Mouse (Mus musculus) adipocyte (in vitro differentiated cells): ENCODE results near the gene Gm4303.
"Not testable (repeated sequence)": the region's sequence is repeated elsewhere in the genome, so short reads cannot be mapped to it uniquely, and the experiment has no call there.

Source experiments
- DNase-seq: peaks from one replicate; pipeline ENCODE4 v3.0.0-alpha.2; 2016; ENCODE audit warnings: low spot score

Gm4303 gene

GRCm38 (mm10) chr10:100345672-100346071, at the start of gene Gm4303:
Gene Gm4303 (plus strand): TSS chr10:100345972.
- DNase-seq, result not testable (repeated sequence)

- no peak for DNase-seq
Observed at GRCm38 (mm10) chr10:100296105-100296504, 49.7 kb upstream of the Gm4303 start.

GRCm38 (mm10) chr10:100300106-100300505, 45.7 kb upstream of the Gm4303 start:
- DNase-seq, result not testable (repeated sequence)

- DNase-seq, result not testable (repeated sequence)
Observed at GRCm38 (mm10) chr10:100335376-100335775, 10.4 kb upstream of the Gm4303 start, which contains the start of gene Gm4301. Gene Gm4301 (plus strand): TSS chr10:100335676.

GRCm38 (mm10) chr10:100340536-100340935, 5.2 kb upstream of the Gm4303 start, which contains the start of gene Gm4302:
Gene Gm4302 (plus strand): TSS chr10:100340836.
- not testable (repeated sequence) for DNase-seq

GRCm38 (mm10) chr10:100350793-100351192, 5.0 kb downstream of the Gm4303 start, which contains the start of gene Gm4305:
Gene Gm4305 (plus strand): TSS chr10:100351093.
- DNase-seq, result not testable (repeated sequence)

GRCm38 (mm10) chr10:100356841-100357240, 11.1 kb downstream of the Gm4303 start:
- DNase-seq, result not testable (repeated sequence)

- DNase-seq, result not testable (repeated sequence)
Observed at GRCm38 (mm10) chr10:100361038-100361437, 15.3 kb downstream of the Gm4303 start, which contains the start of gene Gm4307. Gene Gm4307 (plus strand): TSS chr10:100361338.

- not testable (repeated sequence) for DNase-seq
Observed at GRCm38 (mm10) chr10:100382460-100382859, 36.7 kb downstream of the Gm4303 start, which contains the start of gene Gm4312. Gene Gm4312 (minus strand): TSS chr10:100382560.
